Mouse (Mus musculus) lung, embryonic 15.5 days (tissue): ENCODE data around the gene Syvn1. TPM values are rescaled to one million over a fixed set of nuclear protein-coding genes. Genes with fewer than 3 reads are reported as not detected.
A peak's percentile ranks its signal among the peaks of the same experiment; 100 is the strongest.

Experiments used
- ATAC-seq: fragments of 200-750 bp; cut with Nextera tagmentation; 2 replicates; pipeline ENCODE4 v1.8.0; 2017; ENCODE audit warnings: moderate number of reproducible peaks, borderline replicate concordance; ENCODE audit not compliant: low FRiP score, low TSS enrichment; ENCODE audit errors: extremely low read depth
- H3K27ac ChIP-seq: fragments of 300-500 bp; sonication (generic); 2 replicates; pipeline ENCODE4 v1.5.1; 2015; ENCODE audit warnings: moderate library complexity, mild to moderate bottlenecking, inconsistent platforms
- H3K27me3 ChIP-seq: fragments of 300-500 bp; sonication (generic); 2 replicates; pipeline ENCODE4 v1.6.1; 2015; ENCODE audit warnings: inconsistent platforms
- H3K36me3 ChIP-seq: fragments of 300-500 bp; sonication (generic); 2 replicates; pipeline ENCODE4 v1.6.1; 2015; ENCODE audit warnings: inconsistent platforms
- H3K4me1 ChIP-seq: fragments of 300-500 bp; sonication (generic); 2 replicates; pipeline ENCODE4 v1.6.1; 2015; ENCODE audit warnings: inconsistent platforms
- H3K4me2 ChIP-seq: fragments of 300-500 bp; sonication (generic); 2 replicates; pipeline ENCODE4 v1.6.1; 2015; ENCODE audit warnings: inconsistent platforms, mild to moderate bottlenecking, moderate library complexity
- H3K4me3 ChIP-seq: fragments of 300-500 bp; sonication (generic); 2 replicates; pipeline ENCODE4 v1.5.1; 2015; ENCODE audit warnings: mild to moderate bottlenecking, inconsistent platforms
- H3K9ac ChIP-seq: fragments of 300-500 bp; sonication (generic); 2 replicates; pipeline ENCODE4 v1.6.1; 2015; ENCODE audit warnings: inconsistent platforms
- H3K9me3 ChIP-seq: fragments of 300-500 bp; sonication (generic); 2 replicates; pipeline ENCODE4 v1.6.1; 2016; ENCODE audit warnings: inconsistent platforms
- WGBS: fragments of 180-500 bp; shearing (Covaris S2); methylation state at CpG from one replicate; pipeline ENCODE4 v1.1.7; 2015; 5-methylcytosine and 5-hydroxymethylcytosine counted together
- polyA plus RNA-seq: library from polyadenylated mRNA; unstranded; fragments of >200 nt; fragmentation: Nextera tagmentation; extraction: Ambion mirVana; gene quantifications from 2 replicates; pipeline ENCODE4 v1.2.1, GENCODE M21; 2015

Syvn1 gene
- polyA plus RNA-seq, 1 experiment from 2014 or later: 25.8 TPM

- WGBS: 31% methylated on average over 15 of the region's 15 CpGs
- H3K36me3 ChIP-seq: no peaks in the 10 kb centered on the region
- no peak overlapping the region for H3K9ac ChIP-seq
- no peak overlapping the region for H3K27ac ChIP-seq
- H3K27me3 ChIP-seq: 0 out of 2 replicates have a peak, but pooled peaks cover 5% of the 10 kb centered on the region
- no peak overlapping the region for H3K4me3 ChIP-seq
- peaks cover 26% of the 10 kb centered on the region for H3K4me1 ChIP-seq
- no peak for ATAC-seq
- H3K9me3 ChIP-seq: no peaks in the 10 kb centered on the region
- H3K4me2 ChIP-seq: no peak overlapping the region
These were observed 28.0 kb upstream of the Syvn1 start for GRCm38 (mm10) chr19:6018142-6019089.

GRCm38 (mm10) chr19:6020276-6020675 lies 26.1 kb upstream of the Syvn1 start:
- H3K9me3 ChIP-seq: no peaks in the 10 kb centered on the region
- ATAC-seq: no peak
- 40% methylated on average over 3 of the region's 3 CpGs for WGBS

GRCm38 (mm10) chr19:6023059-6023458 lies 23.3 kb upstream of the Syvn1 start:
- H3K27ac ChIP-seq: peak overlapping the region; percentile 53; the same call in 1 of the 2 replicates
- no peaks in the 10 kb centered on the region for H3K36me3 ChIP-seq
- no peak overlapping the region for H3K9ac ChIP-seq
- no peak overlapping the region for H3K4me3 ChIP-seq
- 40% methylated on average over 8 of the region's 8 CpGs for WGBS
- ATAC-seq: 0 out of 2 replicates have a peak, but pooled peaks have one; percentile 28
- no peaks in the 10 kb centered on the region for H3K9me3 ChIP-seq
- H3K27me3 ChIP-seq: no peaks in the 10 kb centered on the region
- H3K4me2 ChIP-seq: peak overlapping the region; percentile 0; the same call in 1 of the 2 replicates
- H3K4me1 ChIP-seq: peaks cover 19% of the 10 kb centered on the region

More at GRCm38 (mm10) chr19:6020276-6020675, 26.1 kb upstream of the Syvn1 start:
- H3K27me3 ChIP-seq: 0 out of 2 replicates have a peak, but pooled peaks cover 5% of the 10 kb centered on the region
- H3K9ac ChIP-seq: no peak overlapping the region
- no peaks in the 10 kb centered on the region for H3K36me3 ChIP-seq
- peaks cover 30% of the 10 kb centered on the region for H3K4me1 ChIP-seq
- H3K27ac ChIP-seq: no peak overlapping the region
- H3K4me3 ChIP-seq: no peak overlapping the region
- no peak overlapping the region for H3K4me2 ChIP-seq

- Histone ChIP-seq H3K9ac (no peak overlapping the region), H3K27ac (peak overlapping the region; percentile 53; the same call in 1 of the 2 replicates), H3K4me3 (no peak overlapping the region), H3K4me2 (no peak overlapping the region), H3K9me3 (no peaks in the 10 kb centered on the region), H3K27me3 (no peaks in the 10 kb centered on the region), H3K36me3 (no peaks in the 10 kb centered on the region), H3K4me1 (peaks cover 14% of the 10 kb centered on the region)
- WGBS: 58% methylated on average over 7 of the region's 7 CpGs
- ATAC-seq: no peak
These were observed 22.4 kb upstream of the Syvn1 start for GRCm38 (mm10) chr19:6023930-6024329.

- Histone ChIP-seq H3K4me1 (peaks cover 2% of the 10 kb centered on the region; the same call in 1 of the 2 replicates), H3K9ac (no peak overlapping the region), H3K36me3 (no peaks in the 10 kb centered on the region), H3K4me3 (no peak overlapping the region), H3K9me3 (no peaks in the 10 kb centered on the region), H3K27me3 (no peaks in the 10 kb centered on the region; the same call in 1 of the 2 replicates), H3K27ac (no peak overlapping the region), H3K4me2 (no peak overlapping the region)
- no peak for ATAC-seq
- 64% methylated on average over 6 of the region's 6 CpGs for WGBS
These were observed 17.4 kb upstream of the Syvn1 start for GRCm38 (mm10) chr19:6028991-6029390.

- no peak overlapping the region for H3K9ac ChIP-seq
- 72% methylated on average over 9 of the region's 9 CpGs for WGBS
- no peaks in the 10 kb centered on the region for H3K9me3 ChIP-seq
- H3K4me2 ChIP-seq: no peak overlapping the region
- no peak overlapping the region for H3K4me3 ChIP-seq
- H3K36me3 ChIP-seq: no peaks in the 10 kb centered on the region
- no peaks in the 10 kb centered on the region for H3K4me1 ChIP-seq
- H3K27ac ChIP-seq: no peak overlapping the region
- ATAC-seq: no peak
- H3K27me3 ChIP-seq: no peaks in the 10 kb centered on the region; the same call in 1 of the 2 replicates
These were observed 16.9 kb upstream of the Syvn1 start for GRCm38 (mm10) chr19:6029426-6029825.

- Histone ChIP-seq H3K9ac (no peak overlapping the region), H3K9me3 (no peaks in the 10 kb centered on the region), H3K36me3 (no peaks in the 10 kb centered on the region), H3K4me3 (no peak overlapping the region), H3K4me1 (no peaks in the 10 kb centered on the region), H3K27me3 (no peaks in the 10 kb centered on the region; the same call in 1 of the 2 replicates), H3K4me2 (no peak overlapping the region), H3K27ac (no peak overlapping the region)
- no peak for ATAC-seq
- 61% methylated on average over 14 of the region's 14 CpGs for WGBS
These were observed 15.7 kb upstream of the Syvn1 start for GRCm38 (mm10) chr19:6030520-6031280.

GRCm38 (mm10) chr19:6035966-6036585 lies 10.3 kb upstream of the Syvn1 start:
- ATAC-seq: no peak
- no peak overlapping the region for H3K27ac ChIP-seq
- no peak overlapping the region for H3K9ac ChIP-seq
- no peaks in the 10 kb centered on the region for H3K4me1 ChIP-seq
- H3K4me3 ChIP-seq: no peak overlapping the region
- H3K27me3 ChIP-seq: no peaks in the 10 kb centered on the region; the same call in 1 of the 2 replicates
- H3K9me3 ChIP-seq: no peaks in the 10 kb centered on the region
- no peak overlapping the region for H3K4me2 ChIP-seq
- 68% methylated on average over 9 of the region's 9 CpGs for WGBS
- H3K36me3 ChIP-seq: no peaks in the 10 kb centered on the region

- H3K36me3 ChIP-seq: no peaks in the 10 kb centered on the region
- no peak for ATAC-seq
- no peaks in the 10 kb centered on the region for H3K27me3 ChIP-seq
- no peak overlapping the region for H3K27ac ChIP-seq
- H3K4me3 ChIP-seq: no peak overlapping the region
- no peak overlapping the region for H3K9ac ChIP-seq
- H3K4me1 ChIP-seq: no peaks in the 10 kb centered on the region
- H3K9me3 ChIP-seq: no peaks in the 10 kb centered on the region
- no peak overlapping the region for H3K4me2 ChIP-seq
These were observed 8.7 kb upstream of the Syvn1 start for GRCm38 (mm10) chr19:6037695-6038094.

GRCm38 (mm10) chr19:6038326-6038725 lies 8.1 kb upstream of the Syvn1 start:
- Histone ChIP-seq H3K4me2 (no peak overlapping the region), H3K9me3 (no peaks in the 10 kb centered on the region), H3K9ac (no peak overlapping the region), H3K27me3 (no peaks in the 10 kb centered on the region), H3K4me3 (no peak overlapping the region), H3K4me1 (no peaks in the 10 kb centered on the region), H3K36me3 (no peaks in the 10 kb centered on the region), H3K27ac (no peak overlapping the region)
- WGBS: 73% methylated on average over 7 of the region's 7 CpGs
- ATAC-seq: no peak

- no peaks in the 10 kb centered on the region for H3K27me3 ChIP-seq
- no peaks in the 10 kb centered on the region for H3K36me3 ChIP-seq
- no peaks in the 10 kb centered on the region for H3K9me3 ChIP-seq
- no peak overlapping the region for H3K27ac ChIP-seq
- peaks cover 2% of the 10 kb centered on the region for H3K4me1 ChIP-seq
- no peak overlapping the region for H3K4me2 ChIP-seq
- ATAC-seq: no peak
- no peak overlapping the region for H3K9ac ChIP-seq
- H3K4me3 ChIP-seq: no peak overlapping the region
These were observed 6.4 kb upstream of the Syvn1 start for GRCm38 (mm10) chr19:6040002-6040401.
